Mouse (Mus musculus) frontal cortex, postnatal 14 days (tissue): ENCODE measurements around the gene Irs1.

ENCODE experiments used
- DNase-seq, 2 experiments: peaks; one replicate each; pipeline ENCODE4 v3.0.0; 2022; ENCODE audit warnings: low spot score in 2 of 2

Gene Irs1

DNA sequence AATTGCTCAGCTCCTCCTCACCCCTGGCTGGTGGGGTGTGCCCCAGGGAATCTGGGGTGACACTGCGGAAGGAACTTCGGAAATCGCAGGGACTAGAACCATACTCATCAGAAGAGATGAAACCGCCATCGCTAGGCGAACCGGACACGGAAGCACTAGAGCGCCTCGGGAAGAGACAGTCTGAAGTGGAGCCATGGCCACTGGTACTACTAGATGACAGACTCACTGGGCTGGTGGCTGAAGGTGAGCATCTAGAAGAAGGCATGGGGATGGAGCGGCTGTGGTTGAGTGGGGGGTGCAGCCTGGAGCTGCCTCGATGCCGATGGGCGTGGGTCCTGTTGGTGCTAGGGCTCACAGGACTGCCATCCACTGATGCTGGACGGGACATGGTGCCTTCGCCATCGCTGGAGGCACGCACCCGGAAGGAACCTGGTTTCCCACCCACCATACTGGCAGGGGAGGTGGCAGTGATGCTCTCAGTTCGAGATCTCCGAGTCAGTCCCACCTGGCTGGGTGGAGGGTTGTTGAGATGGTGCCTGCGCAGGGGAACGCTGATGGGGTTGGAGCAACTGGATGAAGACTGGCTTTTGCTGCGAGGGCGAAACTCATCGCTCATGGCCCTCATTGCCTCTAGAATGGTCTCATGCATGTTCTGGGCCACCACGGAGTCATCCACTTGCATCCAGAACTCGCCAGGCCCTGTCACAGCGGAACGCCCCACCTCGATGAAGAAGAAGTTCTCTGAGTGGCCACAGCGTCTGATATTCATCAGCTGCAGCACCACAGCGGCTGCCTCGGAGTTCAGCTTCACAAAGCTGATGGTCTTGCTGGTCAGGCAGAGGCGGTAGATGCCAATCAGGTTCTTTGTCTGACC lies 1.9 kb downstream of the Irs1 start:
- DNase-seq, result peak in 1 of 2 experiments; percentile 25

DNA sequence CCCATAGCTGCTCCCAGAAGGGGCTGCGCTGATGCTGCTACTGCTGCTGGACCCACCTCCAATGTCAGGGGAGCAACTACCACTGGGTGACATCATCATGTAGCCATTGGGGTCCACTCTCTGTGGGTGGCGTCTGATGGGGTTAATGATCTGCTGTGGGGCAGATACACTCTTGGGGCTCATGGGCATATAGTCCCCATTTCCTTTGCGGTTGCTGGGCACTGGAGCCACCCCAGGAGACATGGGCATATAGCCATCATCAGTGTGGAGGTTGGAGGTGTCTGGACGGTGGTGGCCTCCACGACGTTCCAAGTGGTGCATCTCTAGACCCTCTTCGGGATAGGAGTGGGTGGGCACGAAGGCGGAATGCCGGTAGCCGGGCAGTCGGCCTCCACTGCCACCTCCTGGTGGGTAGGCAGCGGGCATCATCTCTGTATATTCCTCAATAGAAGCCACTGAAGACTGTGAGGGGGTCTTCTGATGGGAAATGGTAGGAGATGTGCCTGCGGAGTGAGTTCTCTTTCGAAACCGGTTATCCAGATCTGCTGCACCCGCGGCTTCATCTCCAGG lies 2.7 kb downstream of the Irs1 start:
- no peak for DNase-seq

DNA sequence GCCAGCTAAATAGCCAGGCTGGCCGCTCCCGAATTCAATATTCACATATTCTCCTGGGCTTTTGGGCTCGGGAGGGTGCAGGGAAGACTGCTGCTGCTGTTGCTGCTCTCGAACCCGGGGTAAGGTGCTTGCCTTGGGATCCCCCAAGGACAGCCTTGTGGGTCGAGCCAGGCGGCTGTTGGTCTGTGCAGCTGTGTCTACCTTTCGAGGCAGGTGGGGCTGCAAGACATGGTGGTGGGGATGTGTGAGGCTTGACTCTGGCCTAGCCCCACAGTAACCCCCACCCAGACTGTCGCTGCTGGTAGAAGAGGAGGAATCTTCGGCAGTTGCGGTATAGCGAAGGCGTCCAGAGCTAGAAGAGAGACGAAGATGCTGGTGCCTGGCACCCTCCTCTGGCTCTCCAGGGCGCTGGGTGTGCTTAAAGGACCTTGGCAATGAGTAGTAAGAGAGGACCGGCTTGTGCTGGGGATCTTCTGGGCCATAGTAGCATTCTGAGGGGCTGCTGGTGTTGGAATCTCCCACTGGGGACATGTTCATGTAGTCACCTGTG lies 3.4 kb downstream of the Irs1 start:
- DNase-seq, result no peak

DNA sequence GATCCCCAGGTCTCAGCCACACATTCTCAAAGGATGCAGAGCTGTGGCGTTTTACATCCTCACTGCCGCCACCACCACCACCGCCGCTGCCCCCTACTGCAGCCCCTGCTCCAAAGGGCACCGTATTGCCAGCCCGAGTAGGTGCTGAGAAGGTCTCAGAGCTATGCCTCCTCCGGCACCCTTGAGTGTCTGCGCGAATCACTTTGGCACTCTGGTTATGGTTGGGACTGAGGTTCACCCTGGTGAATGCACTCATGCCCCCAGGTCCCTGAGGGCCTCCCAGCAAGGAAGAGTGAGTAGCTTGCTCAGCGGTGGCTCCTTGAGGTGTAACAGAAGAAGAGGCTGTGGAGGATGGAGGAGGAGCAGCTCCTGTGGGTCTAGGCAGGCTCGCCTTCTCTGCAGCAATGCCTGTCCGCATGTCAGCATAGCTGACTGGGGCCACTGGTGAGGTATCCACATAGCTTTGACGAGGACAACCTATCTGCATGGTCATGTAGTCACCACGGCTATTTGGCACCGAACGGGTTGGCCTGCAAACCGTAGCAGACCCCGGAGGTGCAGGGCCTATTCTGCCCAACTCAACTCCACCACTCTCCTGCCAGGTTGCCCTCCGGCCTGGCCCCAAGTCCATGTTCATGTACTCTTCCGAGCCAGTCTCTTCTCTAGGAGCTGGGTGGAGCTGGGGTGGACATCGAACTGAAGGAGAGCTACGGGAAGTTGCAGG lies 4.0 kb downstream of the Irs1 start:
- peak in 1 of 2 experiments; percentile 10 for DNase-seq

DNA sequence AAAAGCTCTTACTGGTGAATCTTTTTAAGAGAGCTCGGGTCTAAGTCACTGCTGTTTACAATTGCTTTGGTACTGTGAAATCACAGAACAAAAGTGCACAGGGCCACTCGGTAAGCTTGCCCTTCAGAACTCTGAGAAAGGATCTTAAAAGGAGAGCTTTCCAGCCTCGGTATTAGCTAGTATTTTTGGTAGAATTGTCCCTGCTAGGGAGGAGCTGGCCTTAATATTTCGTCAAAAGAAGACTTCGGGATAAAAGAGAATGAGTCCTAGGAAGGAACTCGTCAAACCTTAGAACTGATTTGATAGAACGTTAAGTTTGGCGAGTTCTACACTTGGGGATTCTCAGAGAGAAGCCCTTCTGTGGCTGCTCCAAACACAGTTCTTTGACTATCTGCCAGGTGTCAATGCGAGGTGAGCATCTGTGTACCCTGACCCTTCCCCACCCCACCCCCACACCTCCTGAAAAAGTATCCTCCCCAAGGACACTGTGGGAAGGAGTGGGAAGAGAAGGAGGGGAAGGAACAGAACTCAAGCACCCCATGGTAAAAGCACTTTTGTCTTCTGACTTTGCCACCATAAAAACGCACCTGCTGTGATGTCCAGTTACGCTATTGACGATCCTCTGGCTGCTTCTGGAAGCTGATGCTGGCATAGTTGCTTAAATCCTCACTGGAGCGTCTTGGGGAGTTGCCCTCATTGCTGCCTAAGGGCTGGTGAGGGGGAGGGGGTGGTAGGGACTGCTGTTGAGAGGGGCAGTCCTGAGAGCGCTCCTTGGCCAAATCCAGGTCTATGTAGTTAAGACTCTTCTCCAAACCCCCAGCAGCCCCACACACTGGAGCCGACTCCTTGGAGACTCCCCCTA lies 4.8 kb downstream of the Irs1 start:
- DNase-seq, result no peak

DNA sequence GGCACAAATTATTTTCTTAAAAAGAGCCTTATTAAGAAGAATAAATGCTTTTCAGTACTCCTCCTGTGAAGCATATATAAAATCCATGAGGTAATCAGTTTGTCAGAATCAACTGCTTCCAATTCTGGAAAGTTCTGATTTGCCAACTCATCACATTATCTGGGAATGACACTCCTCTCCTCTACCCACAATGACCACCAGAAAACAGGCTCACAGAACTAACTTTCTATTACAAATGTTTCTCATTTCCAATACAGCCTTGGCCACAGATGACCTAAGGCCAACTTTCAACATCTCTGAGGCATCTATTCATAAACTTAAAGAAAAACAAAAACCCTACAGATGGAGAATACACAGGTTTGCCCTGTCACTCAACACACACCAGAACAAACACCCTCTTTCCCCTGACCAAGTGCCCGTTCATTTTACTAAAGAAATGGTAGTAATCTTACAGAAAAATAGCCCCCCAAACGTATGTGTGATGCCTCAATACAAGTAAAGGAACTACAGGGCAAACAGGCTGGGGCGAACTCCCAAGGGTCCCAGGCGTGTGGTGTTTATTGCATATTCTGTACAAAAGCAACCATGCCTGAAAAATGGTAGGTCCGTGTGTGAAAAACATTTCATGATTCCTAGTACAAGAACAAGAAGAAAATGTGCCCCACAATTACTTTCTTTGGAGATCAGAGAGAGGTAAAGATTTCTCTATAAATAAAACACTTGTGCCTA lies 5.6 kb downstream of the Irs1 start:
- DNase-seq, result no peak

DNA sequence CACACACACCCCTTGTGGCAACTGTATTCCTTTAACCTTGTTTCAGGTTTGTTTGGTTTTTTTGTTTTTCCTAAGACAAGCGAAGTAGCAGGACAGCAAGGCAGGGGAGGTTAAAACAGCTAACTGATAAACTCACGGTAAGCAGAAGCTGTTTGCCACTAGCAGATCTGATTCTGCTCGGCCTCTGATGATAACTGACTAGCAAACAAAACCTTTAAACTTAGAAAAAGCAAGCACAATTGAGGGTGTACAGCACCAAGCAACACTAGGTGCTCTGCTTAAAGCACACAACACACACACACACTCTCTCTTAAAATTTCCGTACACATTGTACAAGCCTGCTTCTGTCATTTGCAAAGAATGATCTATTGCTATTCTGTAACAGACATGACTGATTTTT lies 6.8 kb downstream of the Irs1 start:
- DNase-seq, result no peak

DNA sequence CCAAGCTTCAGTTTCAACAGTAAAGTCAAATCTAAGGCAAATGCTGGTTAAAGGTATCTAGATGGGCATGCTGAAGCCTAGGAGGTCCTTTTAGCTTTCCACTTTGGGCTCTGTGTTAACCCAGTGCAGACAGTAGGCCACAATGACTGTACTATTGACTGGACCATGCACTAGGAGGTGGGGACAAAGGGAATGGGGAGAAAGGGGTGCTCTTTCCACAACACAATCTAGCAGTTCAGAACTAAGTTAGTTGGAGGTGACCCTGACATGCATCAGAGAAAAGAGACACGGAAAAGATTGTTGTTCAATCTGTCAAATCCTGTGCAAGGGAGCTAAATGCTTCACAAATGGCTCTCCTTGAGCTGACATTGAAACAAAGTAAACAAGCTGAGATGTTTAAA lies 7.3 kb downstream of the Irs1 start:
- no peak for DNase-seq

DNA sequence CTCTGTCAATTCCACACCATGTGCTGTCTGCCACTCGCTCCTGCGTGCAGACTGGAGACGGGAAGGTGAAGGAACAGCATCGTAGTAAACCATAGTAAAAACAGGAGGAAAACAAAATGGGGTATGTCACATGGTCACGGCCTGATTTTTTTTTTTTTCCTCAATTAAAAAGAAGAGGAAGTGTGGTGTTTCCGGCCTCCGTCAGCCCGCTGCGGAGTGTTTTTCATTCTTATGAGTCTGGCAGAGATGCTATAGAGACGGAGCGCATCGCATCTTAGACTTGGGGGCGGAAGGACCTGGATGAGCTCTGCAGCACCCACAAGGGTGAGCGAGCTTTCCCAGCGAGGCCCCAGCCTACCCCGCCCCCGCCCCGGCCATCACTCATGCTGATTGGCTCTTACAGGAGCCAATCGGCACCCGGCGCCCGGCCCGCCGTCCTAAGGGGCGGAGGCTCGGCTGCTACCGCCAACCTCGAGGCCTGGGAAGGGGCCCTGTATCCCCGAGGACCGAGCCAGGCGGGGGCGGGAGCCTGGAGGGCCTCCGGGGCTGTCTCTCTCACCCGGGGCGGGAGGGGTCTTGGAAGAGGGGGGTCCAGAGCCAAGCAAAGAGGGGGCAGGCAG lies 8.1 kb downstream of the Irs1 start:
- DNase-seq, result peak; percentile 78 to 85

DNA sequence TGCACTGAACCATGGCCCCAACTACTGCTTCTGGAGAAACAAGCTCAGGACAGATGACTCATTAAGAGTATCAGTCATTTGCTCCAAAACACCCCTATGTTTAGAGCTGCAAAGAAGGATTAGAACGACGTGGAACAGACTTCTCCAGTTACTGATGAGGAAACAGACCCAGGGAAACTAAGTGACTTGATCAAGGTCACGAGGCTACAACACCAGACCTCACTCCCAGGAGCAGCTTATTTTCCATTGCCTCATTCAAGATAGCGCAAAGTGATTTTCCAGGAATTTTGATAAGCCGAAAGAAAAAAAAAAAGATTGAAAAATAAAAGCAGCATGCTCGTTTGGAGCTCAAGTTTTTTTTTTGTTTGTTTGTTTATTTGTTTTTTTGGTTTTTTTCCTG lies 9.4 kb downstream of the Irs1 start:
- no peak for DNase-seq

DNA sequence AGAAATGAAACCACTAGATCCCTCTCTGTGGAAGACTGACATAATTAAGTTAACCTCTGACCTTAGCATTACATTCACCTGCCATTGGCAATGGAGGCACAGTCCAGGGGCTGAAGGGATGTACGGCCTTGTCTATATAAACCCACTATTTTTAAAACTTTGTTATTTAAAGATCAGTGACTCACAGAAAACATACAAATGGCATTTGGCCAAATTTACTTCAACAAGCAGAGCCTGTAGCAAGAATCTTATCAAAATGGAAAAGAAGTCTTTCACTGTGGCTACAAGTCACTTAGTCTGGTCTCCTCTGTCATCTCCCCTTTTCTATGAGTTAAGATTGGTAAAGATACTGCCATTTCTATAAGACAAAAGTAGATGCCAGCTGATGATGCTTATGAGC lies 11.4 kb downstream of the Irs1 start:
- DNase-seq, result no peak

DNA sequence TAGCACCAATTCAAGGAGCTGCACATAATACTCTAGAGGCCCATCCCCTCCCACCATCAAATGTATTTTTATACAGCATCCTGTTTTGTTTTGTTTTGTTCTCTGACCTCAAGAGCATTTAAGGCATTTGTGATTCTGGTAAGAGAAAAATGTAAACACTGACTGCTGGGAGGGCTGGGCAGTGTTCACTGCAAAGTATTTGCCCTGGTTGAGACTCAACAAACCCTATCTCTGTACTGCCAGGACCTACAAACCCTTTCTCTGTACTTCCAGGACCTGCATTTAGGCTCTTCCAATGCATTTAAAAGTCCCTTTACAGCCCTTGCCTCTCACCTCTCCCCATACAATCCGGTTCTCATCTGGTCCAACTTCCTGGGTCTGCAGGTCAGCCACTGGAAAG lies 16.9 kb downstream of the Irs1 start:
- no peak for DNase-seq

DNA sequence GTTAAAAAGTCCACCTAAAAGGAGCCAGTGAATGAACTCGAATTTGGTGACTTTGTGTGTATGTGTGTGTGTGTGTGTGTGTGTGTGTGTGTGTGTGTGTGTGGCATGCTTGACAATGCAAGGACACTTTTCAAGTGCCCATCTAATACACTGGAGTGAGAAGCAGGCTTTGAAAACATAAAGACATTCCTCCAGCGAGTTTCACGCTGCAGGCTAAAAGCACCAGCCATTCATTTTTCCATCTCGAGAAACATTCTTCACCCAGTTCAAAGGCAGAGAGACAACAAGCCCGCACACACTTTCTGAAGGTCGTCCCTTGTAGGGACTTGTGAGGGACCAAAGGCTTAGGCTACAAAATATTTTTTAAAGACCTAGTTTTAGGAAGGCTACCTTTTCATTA lies 17.7 kb downstream of the Irs1 start:
- no peak for DNase-seq

DNA sequence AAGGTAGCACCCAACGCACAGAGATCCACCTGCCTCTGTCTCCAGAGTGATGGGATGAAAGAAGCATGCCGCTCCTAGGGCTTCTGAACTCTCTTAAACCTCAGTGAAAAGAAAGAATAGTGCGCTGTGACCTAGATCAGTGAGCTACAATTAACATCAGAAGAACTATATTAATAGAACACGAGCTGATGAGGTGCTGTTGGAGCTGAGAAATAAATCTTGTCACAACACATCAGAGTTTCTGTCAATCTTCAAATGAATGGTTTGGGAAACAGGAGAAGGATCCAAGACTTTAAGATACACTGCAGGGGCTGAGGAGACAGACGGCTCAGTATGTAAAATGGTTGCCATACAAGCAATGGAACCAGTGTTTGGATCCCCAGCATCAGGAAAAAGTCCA lies 19.0 kb downstream of the Irs1 start:
- DNase-seq, result no peak

DNA sequence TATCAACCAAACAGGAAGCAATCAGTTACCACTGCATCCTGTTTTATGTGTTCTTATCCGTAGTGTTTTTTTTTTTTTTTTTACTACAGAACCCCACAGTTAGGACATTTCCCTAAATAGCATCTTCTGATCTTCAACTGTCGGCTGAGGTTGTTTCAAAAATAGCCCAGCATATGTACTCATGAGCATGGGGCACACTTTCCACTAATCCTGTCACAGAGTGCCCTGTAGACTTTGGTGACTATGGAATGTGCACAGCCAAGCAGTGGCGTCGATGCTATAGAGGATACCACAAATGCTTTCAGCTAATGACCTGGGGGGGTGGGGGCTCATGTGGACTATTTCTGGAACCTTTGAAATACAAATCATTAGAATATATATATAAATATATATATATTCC lies 23.7 kb downstream of the Irs1 start:
- DNase-seq, result no peak

DNA sequence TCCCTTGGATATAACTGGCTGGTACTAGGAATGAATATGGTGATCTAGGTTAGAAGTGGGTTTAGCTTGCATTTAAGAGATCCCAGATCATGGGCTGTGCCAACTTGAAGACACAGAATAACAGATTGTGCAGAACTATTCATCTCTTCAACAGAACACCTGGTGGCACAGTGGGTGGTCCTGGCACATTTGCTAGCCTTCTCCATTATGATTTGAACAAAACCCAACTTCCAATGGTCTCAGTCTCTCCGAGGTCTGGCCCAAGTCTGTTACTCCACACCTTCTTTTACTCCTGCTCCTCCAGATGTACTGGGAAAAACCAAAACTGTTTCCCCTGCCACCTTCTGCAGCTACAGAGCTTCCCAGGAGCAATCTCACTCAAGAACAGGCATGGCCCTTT lies 28.9 kb downstream of the Irs1 start:
- no peak for DNase-seq

DNA sequence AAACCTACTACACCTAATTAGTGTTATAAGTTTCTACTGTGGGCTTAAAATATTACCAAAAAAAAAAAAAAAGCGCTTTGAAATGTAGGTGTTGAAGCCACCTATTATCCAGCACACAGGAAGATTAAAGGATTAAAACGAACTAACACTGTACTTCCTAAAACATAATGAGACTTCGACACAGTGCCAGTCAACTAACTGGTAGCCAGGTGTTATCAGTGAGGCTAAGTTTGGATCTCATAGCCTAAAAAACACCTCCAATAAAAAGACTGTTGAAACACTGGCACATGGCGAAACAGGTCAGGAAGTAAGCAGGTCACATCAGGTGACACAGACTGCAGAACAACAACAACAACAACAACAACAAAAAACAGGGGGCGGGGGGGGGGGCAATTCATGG lies 29.6 kb downstream of the Irs1 start:
- DNase-seq, result no peak

DNA sequence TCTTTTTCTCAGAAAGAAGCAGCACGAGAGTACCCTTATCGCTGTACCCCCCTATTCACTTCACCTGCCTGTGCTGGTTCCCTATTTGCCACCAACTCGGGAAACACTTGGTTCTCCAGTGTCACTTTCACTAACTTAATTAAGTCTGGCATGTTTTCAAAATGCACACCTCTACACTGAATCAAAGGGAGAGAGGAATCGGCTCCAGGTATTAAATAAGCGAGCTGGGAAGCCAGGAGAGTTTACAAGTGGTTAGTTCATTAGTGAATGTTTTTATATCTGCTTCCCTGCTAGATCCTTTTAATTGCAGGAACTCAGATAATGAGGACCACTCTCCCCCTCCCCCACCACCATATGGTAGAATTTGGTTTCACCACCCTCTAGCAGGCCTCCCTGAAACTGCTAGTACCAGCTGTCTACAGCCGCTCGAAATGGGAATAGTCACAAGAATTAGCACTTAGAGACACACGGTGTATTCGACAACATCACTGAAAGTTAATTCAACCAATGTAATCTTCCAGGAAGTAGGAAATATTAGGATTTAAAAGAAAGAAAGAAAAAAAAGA lies 30.1 kb downstream of the Irs1 start:
- DNase-seq, result no peak

DNA sequence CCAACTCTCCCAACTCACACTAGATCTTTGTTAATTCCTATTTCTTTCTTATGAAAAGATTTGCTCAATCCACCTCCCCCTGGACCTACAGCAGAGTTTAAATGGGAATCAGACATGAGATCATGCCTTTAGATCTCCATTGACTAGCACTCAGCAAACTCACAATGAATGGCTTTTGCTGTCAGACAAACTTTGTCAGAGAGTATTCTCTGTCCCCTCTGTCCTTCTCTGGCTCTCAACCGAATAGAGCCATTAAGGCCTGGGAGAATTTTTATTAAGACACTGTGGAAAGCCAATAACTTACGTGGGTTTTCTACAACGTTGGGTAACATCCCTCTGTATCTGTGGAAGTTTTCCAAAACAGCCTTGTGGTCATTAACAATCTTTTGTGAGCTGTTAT lies 31.2 kb downstream of the Irs1 start:
- DNase-seq, result no peak

DNA sequence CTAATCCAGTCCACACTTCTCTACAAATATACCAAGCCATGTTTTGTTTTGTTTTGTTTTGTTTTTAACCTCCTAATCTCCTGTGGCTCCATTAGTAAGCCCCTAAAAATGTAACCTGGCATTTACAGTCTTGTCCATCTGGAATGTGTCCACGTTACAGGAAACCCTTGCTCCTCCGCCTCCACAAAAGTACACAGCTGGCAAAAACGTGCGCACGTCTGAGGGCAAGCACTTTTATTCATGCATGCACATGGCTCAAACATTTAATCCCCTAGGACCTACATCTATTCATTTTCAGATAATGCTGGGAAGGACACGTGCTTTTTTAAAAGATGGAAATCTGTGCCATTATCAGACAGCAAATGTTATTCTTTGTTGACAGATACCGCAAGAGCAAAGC lies 32.9 kb downstream of the Irs1 start:
- DNase-seq, result no peak
